ENCODE assay signal across 7 mouse cellular contexts in the genomic region with DNA sequence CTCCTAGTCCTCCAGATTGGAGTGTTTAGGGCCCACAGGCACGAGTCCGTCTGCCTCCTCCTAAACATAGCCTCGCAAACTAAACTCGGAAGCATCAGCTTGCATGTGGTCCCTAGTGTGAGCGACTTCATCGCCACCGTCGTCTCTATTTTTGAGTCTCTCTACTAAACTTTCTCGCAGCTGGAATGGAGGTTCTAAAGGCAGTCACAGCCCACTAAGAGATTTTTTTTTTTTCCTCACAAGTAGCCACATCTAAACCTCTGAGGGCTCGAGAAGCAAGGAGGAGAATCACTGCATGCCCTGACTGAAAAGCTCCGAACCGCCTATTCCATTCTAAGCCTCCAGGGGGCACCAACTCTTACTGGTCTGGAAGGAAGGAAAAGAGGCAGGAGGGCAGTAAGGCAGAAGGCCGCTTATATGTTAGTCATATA.
DNase-seq lines count a peak whose midpoint lies in the region; ATAC-seq and TF ChIP-seq lines count a peak whose summit lies in the region.

No protein-coding gene starts in this region.

- H3K27me3 ChIP-seq in midbrain, postnatal 0 days (ENCODE audit: insufficient read depth, low read length): no peaks in the 10 kb centered on the region

- no peaks in the 10 kb centered on the region for H3K9me3 ChIP-seq in ES-E14 (ENCODE audit: control insufficient read depth, insufficient read depth, low read depth, low read length)
- H3K9me3 ChIP-seq in midbrain, postnatal 0 days (ENCODE audit: low read length): no peaks in the 10 kb centered on the region

- DNase-seq in A20 (ENCODE audit: low read depth, low spot score) (peak; percentile 36), ES-E14 (ENCODE audit: low read depth, low spot score) (peak; percentile 50)
- DNase-seq in cerebellum, adult 9-10 months: peak; percentile 58
- peak; percentile 60 for DNase-seq in gastrocnemius, postnatal 14 days
- DNase-seq in layer of hippocampus, postnatal 25 days (ENCODE audit: extremely low spot score in 1 of 2, low spot score in 1 of 2): peak; percentile 75 to 81
- peak; percentile 72 for DNase-seq in midbrain, postnatal 0 days (ENCODE audit: low spot score)
- DNase-seq in thymus, postnatal 4 days: peak; percentile 44

- TF ChIP-seq CTCF in midbrain, postnatal 0 days (IDR thresholded peaks at IDR 0.05): peak; percentile 82

- H3K36me3 ChIP-seq in ES-E14 (ENCODE audit: control insufficient read depth, insufficient read depth, low read length, poor library complexity, severe bottlenecking): no peaks in the 10 kb centered on the region
- no peaks in the 10 kb centered on the region for H3K36me3 ChIP-seq in midbrain, postnatal 0 days (ENCODE audit: insufficient read depth, low read length)

- no peak overlapping the region for H3K27ac ChIP-seq in ES-E14 (ENCODE audit: insufficient read depth, low read depth, low read length, poor library complexity, severe bottlenecking)
- no peak overlapping the region for H3K27ac ChIP-seq in midbrain, postnatal 0 days (ENCODE audit: low read depth, low read length)

- in situ Hi-C loops in ES-E14 (cut with MboI; ENCODE audit: low sequenced_read_pairs in 2 of 2, unreplicated experiment in 2 of 2): loop anchor here in 1 of 2 experiments (25.0 kb wide), 1 partner anchor 496 kb away; the partner anchor contains the start of gene E330034G19Rik

- no peak overlapping the region for H3K4me2 ChIP-seq in midbrain, postnatal 0 days (ENCODE audit: low read depth, low read length, poor library complexity, severe bottlenecking)

- WGBS in midbrain, postnatal 0 days: 47% methylated on average over 13 of the region's 13 CpGs

- no peaks in the 10 kb centered on the region for H3K4me1 ChIP-seq in ES-E14 (ENCODE audit: control insufficient read depth in 2 of 2, insufficient read depth in 2 of 2, low read length in 2 of 2, poor library complexity in 1 of 2)
- H3K4me1 ChIP-seq in midbrain, postnatal 0 days (ENCODE audit: insufficient read depth, low read length): no peaks in the 10 kb centered on the region; the same call in 1 of the 2 replicates

- H3K4me3 ChIP-seq in ES-E14 (ENCODE audit: insufficient read depth in 1 of 2, low read depth in 1 of 2, low read length in 2 of 2, poor library complexity in 1 of 2, severe bottlenecking in 1 of 2): no peak overlapping the region
- H3K4me3 ChIP-seq in midbrain, postnatal 0 days (ENCODE audit: low read depth, low read length): no peak overlapping the region

- no peak overlapping the region for H3K9ac ChIP-seq in ES-E14 (ENCODE audit: insufficient read depth, low read depth, low read length, poor library complexity, severe bottlenecking)
- H3K9ac ChIP-seq in midbrain, postnatal 0 days (replicated peaks; ENCODE audit: low read length, poor library complexity, severe bottlenecking): no peak overlapping the region

- no peak for ATAC-seq in midbrain, postnatal 0 days (ENCODE audit: low FRiP score)

- intact Hi-C loops in gastrocnemius, postnatal 14 days (cut with DNase I; ENCODE audit: low total_unique reads): loop anchor here (5.0 kb wide), 1 partner anchor 216 kb away; no protein-coding TSS in a partner anchor

TF ChIP-seq in ES-E14, 5 proteins besides CTCF, POLR2A, EP300 and RAD21:
- TF ChIP-seq CHD2 (IDR thresholded peaks at IDR 0.05; ENCODE audit: low read depth, low read length) (no peak), HCFC1 (IDR thresholded peaks at IDR 0.05; ENCODE audit: borderline replicate concordance, insufficient read depth, low read length) (no peak), MAFK (IDR thresholded peaks at IDR 0.05; ENCODE audit: insufficient read depth, low read depth, low read length) (no peak), ZC3H11A (IDR thresholded peaks at IDR 0.05; ENCODE audit: borderline replicate concordance, low read depth, low read length) (no peak), ZNF384 (IDR thresholded peaks at IDR 0.05; ENCODE audit: low read depth, low read length) (no peak)
